ENCODE assay signal across 8 mouse cellular contexts in the genomic region with DNA sequence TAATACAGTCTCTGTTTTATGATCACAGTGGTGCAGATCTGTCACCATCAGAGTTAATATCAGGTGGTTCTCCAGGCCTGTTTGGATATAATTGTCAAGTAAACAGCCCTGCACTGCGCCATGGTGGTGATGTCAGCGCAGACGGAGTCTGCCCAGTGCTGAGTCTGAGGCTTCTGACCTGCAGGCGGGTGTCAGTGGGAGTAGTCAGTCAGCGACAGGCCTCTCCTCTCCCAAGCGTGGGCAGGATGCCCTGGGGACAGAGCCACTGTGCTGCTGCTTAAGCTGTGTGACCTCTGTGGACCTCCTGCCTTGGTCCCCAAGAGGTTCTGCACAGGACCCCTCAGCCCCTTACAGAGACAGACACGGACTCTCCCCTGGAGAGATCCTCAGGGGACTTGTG. TPM values are rescaled to one million over a fixed set of nuclear protein-coding genes. Genes with fewer than 3 reads are reported as not detected.
DNase-seq lines count a peak whose midpoint lies in the region; ATAC-seq and TF ChIP-seq lines count a peak whose summit lies in the region.

No protein-coding gene starts in this region.

- no peak for TF ChIP-seq EP300 in liver, postnatal 0 days (IDR thresholded peaks at IDR 0.05; ENCODE audit: low read depth)

- no peak overlapping the region for H3K4me2 ChIP-seq in embryonic facial prominence, embryonic 13.5 days
- no peak overlapping the region for H3K4me2 ChIP-seq in hindbrain, embryonic 11.5 days (replicated peaks; ENCODE audit: low read depth, low read length)
- H3K4me2 ChIP-seq in liver, postnatal 0 days (ENCODE audit: low read depth, low read length) = no peak overlapping the region

- H3K27me3 ChIP-seq in embryonic facial prominence, embryonic 13.5 days = no peaks in the 10 kb centered on the region
- no peaks in the 10 kb centered on the region for H3K27me3 ChIP-seq in hindbrain, embryonic 11.5 days (ENCODE audit: control insufficient read depth, insufficient read depth, low read length)
- H3K27me3 ChIP-seq in liver, postnatal 0 days (ENCODE audit: insufficient read depth, low read length) = no peaks in the 10 kb centered on the region

- peaks cover 17% of the 10 kb centered on the region for H3K36me3 ChIP-seq in embryonic facial prominence, embryonic 13.5 days
- no peaks in the 10 kb centered on the region for H3K36me3 ChIP-seq in hindbrain, embryonic 11.5 days (ENCODE audit: control insufficient read depth, insufficient read depth, low read length)
- peaks cover 7% of the 10 kb centered on the region for H3K36me3 ChIP-seq in liver, postnatal 0 days (replicated peaks; ENCODE audit: insufficient read depth, low read length)

- no peak overlapping the region for H3K4me3 ChIP-seq in embryonic facial prominence, embryonic 13.5 days
- no peak overlapping the region for H3K4me3 ChIP-seq in hindbrain, embryonic 11.5 days (ENCODE audit: low read depth, low read length)
- H3K4me3 ChIP-seq in liver, postnatal 0 days (ENCODE audit: low read depth, low read length) = no peak overlapping the region

- no peak overlapping the region for H3K27ac ChIP-seq in embryonic facial prominence, embryonic 13.5 days
- peak overlapping the region; percentile 30; the same call in 1 of the 2 replicates for H3K27ac ChIP-seq in hindbrain, embryonic 11.5 days (ENCODE audit: low read depth, low read length)
- H3K27ac ChIP-seq in liver, postnatal 0 days (ENCODE audit: low read depth) = no peak overlapping the region

- H3K9me3 ChIP-seq in embryonic facial prominence, embryonic 13.5 days = no peaks in the 10 kb centered on the region
- H3K9me3 ChIP-seq in hindbrain, embryonic 11.5 days (ENCODE audit: control insufficient read depth, low read length) = no peaks in the 10 kb centered on the region
- H3K9me3 ChIP-seq in liver, postnatal 0 days (ENCODE audit: low read length) = no peaks in the 10 kb centered on the region

- 61% methylated on average over 7 of the region's 7 CpGs for WGBS in embryonic facial prominence, embryonic 13.5 days
- 77% methylated on average over 7 of the region's 7 CpGs for WGBS in hindbrain, embryonic 11.5 days
- WGBS in liver, postnatal 0 days (ENCODE audit: insufficient replicate concordance) = 81% methylated on average over 7 of the region's 7 CpGs

- DNase-seq in heart, adult 9 months (ENCODE audit: low spot score in 2 of 2) = peak; percentile 8 to 30
- no peak for DNase-seq in heart, postnatal 25 days (ENCODE audit: low spot score)
- no peak for DNase-seq in hindbrain, embryonic 11.5 days (ENCODE audit: low spot score)
- no peak for DNase-seq in liver, postnatal 0 days
- DNase-seq in cerebellum, adult 9-10 months = no peak
- DNase-seq in thymus, postnatal 36 days = no peak

- no peak for ATAC-seq in embryonic facial prominence, embryonic 13.5 days (ENCODE audit: insufficient number of reproducible peaks, insufficient read depth, low FRiP score, low TSS enrichment, low read depth)
- no peak for ATAC-seq in hindbrain, embryonic 11.5 days (ENCODE audit: low FRiP score)
- ATAC-seq in liver, postnatal 0 days = peak; percentile 68
- no peak for ATAC-seq in erythroblast, adult 5-6 weeks (replicated peaks; ENCODE audit: low FRiP score, poor library complexity, severe bottlenecking)

- peak overlapping the region; percentile 11; the same call in 1 of the 2 replicates for H3K9ac ChIP-seq in embryonic facial prominence, embryonic 13.5 days
- H3K9ac ChIP-seq in hindbrain, embryonic 11.5 days (ENCODE audit: low read depth, low read length) = no peak overlapping the region
- no peak overlapping the region for H3K9ac ChIP-seq in liver, postnatal 0 days (replicated peaks)

- TF ChIP-seq CTCF in liver, postnatal 0 days (IDR thresholded peaks at IDR 0.05; ENCODE audit: low read depth) = no peak

- intact Hi-C loops in heart, postnatal 25 days (cut with DNase I) = loop anchor here (5.0 kb wide), 1 partner anchor 158 kb away; no protein-coding TSS in a partner anchor

- peaks cover 28% of the 10 kb centered on the region for H3K4me1 ChIP-seq in embryonic facial prominence, embryonic 13.5 days
- H3K4me1 ChIP-seq in hindbrain, embryonic 11.5 days (replicated peaks; ENCODE audit: control insufficient read depth, insufficient read depth, low read length) = 0 out of 2 replicates have a peak, but pooled peaks cover 7% of the 10 kb centered on the region
- peaks cover 3% of the 10 kb centered on the region; the same call in 1 of the 2 replicates for H3K4me1 ChIP-seq in liver, postnatal 0 days (ENCODE audit: insufficient read depth)

RNA-seq across cellular contexts. Expression of a gene that starts 50.0 kb away (rescaled TPM):
- total RNA-seq in heart, postnatal 25 days (2021) = 10 to 100 TPM; 14.8 to 17.4 TPM
- polyA plus RNA-seq in embryonic facial prominence, embryonic 13.5 days (2015; fragmentation: Nextera tagmentation; extraction: Ambion mirVana) = 11.6 and 14.2 TPM in 2 replicates
- polyA plus RNA-seq in hindbrain, embryonic 11.5 days (2014; fragmentation: Nextera tagmentation; extraction: Ambion mirVana) = 11.5 and 13.2 TPM in 2 replicates
- polyA plus RNA-seq in liver, postnatal 0 days (2015; fragmentation: Nextera tagmentation; extraction: Ambion mirVana) = 3.6 and 4.8 TPM in 2 replicates
- 21.3 and 26.9 TPM in 2 replicates for total RNA-seq in erythroblast, adult 5-6 weeks (2015; ENCODE audit: low replicate concordance)
- 9.8 and 18.0 TPM in 2 replicates for total RNA-seq in erythroblast, adult 5-6 weeks (2017; ENCODE audit: low replicate concordance)

Comparison
In these comparisons a context has a peak if more than half of its experiments do, and no peak if none do; other contexts are left out.
1. DNase-seq: peak in heart, adult 9 months (2 of 2); none in heart, postnatal 25 days (single experiment), hindbrain, embryonic 11.5 days (single experiment), liver, postnatal 0 days (single experiment), cerebellum, adult 9-10 months (single experiment) and thymus, postnatal 36 days (0 of 2).